Mouse (Mus musculus): ENCODE results near the gene Coa3. TPM values are rescaled to one million over a fixed set of nuclear protein-coding genes. Genes with fewer than 3 reads are reported as not detected.

Coa3 gene
- total RNA-seq, 1 experiment: 139 TPM

GRCm38 (mm10) chr11:101302004-101302798 lies 23.3 kb upstream of the Coa3 start, which contains the start of gene Becn1:
Gene Becn1 (minus strand): TSS chr11:101302286.
- peak within 1 kb of the TSS; percentile 87 for H3K9ac ChIP-seq (ENCODE audit: insufficient read depth, low read depth, low read length, poor library complexity, severe bottlenecking)
- DNase-seq (ENCODE audit: low read depth, low spot score): peak; percentile 95
- in situ Hi-C loops (cut with MboI; ENCODE audit: low sequenced_read_pairs in 2 of 2, unreplicated experiment in 2 of 2): no loop called here
- H3K9me3 ChIP-seq (ENCODE audit: control insufficient read depth, insufficient read depth, low read depth, low read length): no peaks in the 10 kb centered on the region
- H3K36me3 ChIP-seq (ENCODE audit: control insufficient read depth, insufficient read depth, low read length, poor library complexity, severe bottlenecking): peaks cover 4% of the 10 kb centered on the region; the same call in 1 of the 2 replicates
- H3K4me3 ChIP-seq (ENCODE audit: insufficient read depth in 1 of 2, low read depth in 1 of 2, low read length in 2 of 2, poor library complexity in 1 of 2, severe bottlenecking in 1 of 2): peak within 1 kb of the TSS; percentile 83 to 93
- peaks cover 0 to 3% of the 10 kb centered on the region in 2 experiments; a peak in 1 of 4 replicates for H3K4me1 ChIP-seq (ENCODE audit: control insufficient read depth in 2 of 2, insufficient read depth in 2 of 2, low read length in 2 of 2, poor library complexity in 1 of 2)
- TF ChIP-seq ZNF384 (IDR thresholded peaks at IDR 0.05; ENCODE audit: low read depth, low read length) (no peak), HCFC1 (IDR thresholded peaks at IDR 0.05; ENCODE audit: borderline replicate concordance, insufficient read depth, low read length) (no peak), MAFK (IDR thresholded peaks at IDR 0.05; ENCODE audit: insufficient read depth, low read depth, low read length) (no peak), CHD2 (IDR thresholded peaks at IDR 0.05; ENCODE audit: low read depth, low read length) (no peak), ZC3H11A (IDR thresholded peaks at IDR 0.05; ENCODE audit: borderline replicate concordance, low read depth, low read length) (no peak)
- H3K27ac ChIP-seq (ENCODE audit: insufficient read depth, low read depth, low read length, poor library complexity, severe bottlenecking): no peak within 1 kb of the TSS

GRCm38 (mm10) chr11:101301299-101302003 lies 22.5 kb upstream of the Coa3 start:
- no peaks in the 10 kb centered on the region for H3K4me1 ChIP-seq (ENCODE audit: control insufficient read depth in 2 of 2, insufficient read depth in 2 of 2, low read length in 2 of 2, poor library complexity in 1 of 2)
- no peaks in the 10 kb centered on the region for H3K9me3 ChIP-seq (ENCODE audit: control insufficient read depth, insufficient read depth, low read depth, low read length)
- no peak overlapping the region for H3K27ac ChIP-seq (ENCODE audit: insufficient read depth, low read depth, low read length, poor library complexity, severe bottlenecking)
- no peak for TF ChIP-seq HCFC1 (IDR thresholded peaks at IDR 0.05; ENCODE audit: borderline replicate concordance, insufficient read depth, low read length)
- no peak for TF ChIP-seq ZC3H11A (IDR thresholded peaks at IDR 0.05; ENCODE audit: borderline replicate concordance, low read depth, low read length)
- no peak for TF ChIP-seq MAFK (IDR thresholded peaks at IDR 0.05; ENCODE audit: insufficient read depth, low read depth, low read length)
- no peak for DNase-seq (ENCODE audit: low read depth, low spot score)
- peak overlapping the region; percentile 87 for H3K9ac ChIP-seq (ENCODE audit: insufficient read depth, low read depth, low read length, poor library complexity, severe bottlenecking)
- in situ Hi-C loops (cut with MboI; ENCODE audit: low sequenced_read_pairs in 2 of 2, unreplicated experiment in 2 of 2): no loop called here
- H3K4me3 ChIP-seq (ENCODE audit: insufficient read depth in 1 of 2, low read depth in 1 of 2, low read length in 2 of 2, poor library complexity in 1 of 2, severe bottlenecking in 1 of 2): peak overlapping the region; percentile 83 to 93
- H3K36me3 ChIP-seq (ENCODE audit: control insufficient read depth, insufficient read depth, low read length, poor library complexity, severe bottlenecking): peaks cover 4% of the 10 kb centered on the region; the same call in 1 of the 2 replicates

DNA sequence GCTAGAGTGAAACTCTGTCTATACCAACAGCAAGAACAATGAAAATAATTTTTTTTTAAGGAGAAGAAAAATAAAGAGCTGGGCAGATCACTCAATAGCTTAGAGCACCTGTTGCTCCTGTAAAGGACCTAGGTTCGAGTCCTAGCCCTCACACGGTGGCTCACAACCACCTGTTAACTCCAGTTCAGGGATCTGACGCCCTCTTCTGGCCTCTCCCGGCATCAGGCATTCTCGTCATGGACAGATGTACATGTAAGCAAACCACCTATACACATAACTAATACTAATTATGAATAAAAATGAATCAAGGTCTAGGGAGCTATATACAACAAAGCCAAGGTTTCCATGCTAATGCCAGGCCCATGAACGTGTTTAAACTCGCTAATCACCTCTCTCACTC lies 22.0 kb upstream of the Coa3 start:
- H3K4me3 ChIP-seq (ENCODE audit: insufficient read depth in 1 of 2, low read depth in 1 of 2, low read length in 2 of 2, poor library complexity in 1 of 2, severe bottlenecking in 1 of 2): peak overlapping the region; percentile 83 to 93; a peak in 3 of 4 replicates
- H3K9ac ChIP-seq (ENCODE audit: insufficient read depth, low read depth, low read length, poor library complexity, severe bottlenecking): no peak overlapping the region
- H3K27ac ChIP-seq (ENCODE audit: insufficient read depth, low read depth, low read length, poor library complexity, severe bottlenecking): no peak overlapping the region

DNA sequence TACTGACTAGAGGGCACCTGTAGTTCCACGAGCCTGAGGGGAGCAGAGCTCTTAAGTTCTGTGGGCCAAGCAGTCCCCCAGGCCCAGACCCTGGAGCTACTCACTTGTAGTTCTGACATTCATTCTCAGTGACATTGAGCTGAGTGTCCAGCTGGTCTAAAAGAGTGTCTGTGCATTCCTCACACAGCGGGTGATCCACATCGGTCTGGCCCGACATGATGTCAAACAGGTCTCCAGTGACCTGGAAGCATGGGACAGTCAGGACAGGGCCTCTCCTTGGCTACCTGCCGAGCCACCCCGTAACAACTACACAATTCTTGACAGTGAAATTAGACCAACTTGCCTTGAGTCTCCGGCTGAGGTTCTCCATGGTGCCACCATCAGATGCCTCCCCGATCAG lies 16.3 kb upstream of the Coa3 start:
- Histone ChIP-seq H3K36me3 (ENCODE audit: control insufficient read depth, insufficient read depth, low read length, poor library complexity, severe bottlenecking) (peaks cover 31% of the 10 kb centered on the region), H3K27ac (ENCODE audit: insufficient read depth, low read depth, low read length, poor library complexity, severe bottlenecking) (no peak overlapping the region), H3K4me3 (ENCODE audit: insufficient read depth in 1 of 2, low read depth in 1 of 2, low read length in 2 of 2, poor library complexity in 1 of 2, severe bottlenecking in 1 of 2) (no peak overlapping the region), H3K9me3 (ENCODE audit: control insufficient read depth, insufficient read depth, low read depth, low read length) (no peaks in the 10 kb centered on the region), H3K4me1 (ENCODE audit: control insufficient read depth in 2 of 2, insufficient read depth in 2 of 2, low read length in 2 of 2, poor library complexity in 1 of 2) (no peaks in the 10 kb centered on the region), H3K9ac (ENCODE audit: insufficient read depth, low read depth, low read length, poor library complexity, severe bottlenecking) (no peak overlapping the region)
- TF ChIP-seq ZC3H11A (IDR thresholded peaks at IDR 0.05; ENCODE audit: borderline replicate concordance, low read depth, low read length) (no peak), ZNF384 (IDR thresholded peaks at IDR 0.05; ENCODE audit: low read depth, low read length) (no peak), CHD2 (IDR thresholded peaks at IDR 0.05; ENCODE audit: low read depth, low read length) (no peak), MAFK (IDR thresholded peaks at IDR 0.05; ENCODE audit: insufficient read depth, low read depth, low read length) (no peak), HCFC1 (IDR thresholded peaks at IDR 0.05; ENCODE audit: borderline replicate concordance, insufficient read depth, low read length) (no peak)
- in situ Hi-C loops (cut with MboI; ENCODE audit: low sequenced_read_pairs in 2 of 2, unreplicated experiment in 2 of 2): no loop called here
- no peak for DNase-seq (ENCODE audit: low read depth, low spot score)

More for the DNA sequence above, 22.0 kb upstream of the Coa3 start:
- TF ChIP-seq HCFC1 (IDR thresholded peaks at IDR 0.05; ENCODE audit: borderline replicate concordance, insufficient read depth, low read length) (no peak), CHD2 (IDR thresholded peaks at IDR 0.05; ENCODE audit: low read depth, low read length) (no peak), ZC3H11A (IDR thresholded peaks at IDR 0.05; ENCODE audit: borderline replicate concordance, low read depth, low read length) (no peak), MAFK (IDR thresholded peaks at IDR 0.05; ENCODE audit: insufficient read depth, low read depth, low read length) (no peak), ZNF384 (IDR thresholded peaks at IDR 0.05; ENCODE audit: low read depth, low read length) (no peak)
- no peak for DNase-seq (ENCODE audit: low read depth, low spot score)
- peaks cover 4% of the 10 kb centered on the region; the same call in 1 of the 2 replicates for H3K36me3 ChIP-seq (ENCODE audit: control insufficient read depth, insufficient read depth, low read length, poor library complexity, severe bottlenecking)
- H3K4me1 ChIP-seq (ENCODE audit: control insufficient read depth in 2 of 2, insufficient read depth in 2 of 2, low read length in 2 of 2, poor library complexity in 1 of 2): no peaks in the 10 kb centered on the region
- H3K9me3 ChIP-seq (ENCODE audit: control insufficient read depth, insufficient read depth, low read depth, low read length): no peaks in the 10 kb centered on the region
- in situ Hi-C loops (cut with MboI; ENCODE audit: low sequenced_read_pairs in 2 of 2, unreplicated experiment in 2 of 2): no loop called here
